Mouse (Mus musculus) ovary, postnatal 14 days (tissue): ENCODE data around the gene Fam163a.
A peak's percentile ranks its signal among the peaks of the same experiment; 100 is the strongest.

Experiments
- DNase-seq: peaks from one replicate; pipeline ENCODE4 v3.0.0; 2022; ENCODE audit warnings: low spot score

The Fam163a gene

GRCm38 (mm10) chr1:156201069-156201468 lies 3.8 kb downstream of the Fam163a start:
- DNase-seq: no peak

GRCm38 (mm10) chr1:156197588-156197987 lies 7.2 kb downstream of the Fam163a start:
- DNase-seq: no peak

GRCm38 (mm10) chr1:156193292-156193691 lies 11.5 kb downstream of the Fam163a start:
- no peak for DNase-seq

GRCm38 (mm10) chr1:156192853-156193252 lies 12.0 kb downstream of the Fam163a start:
- DNase-seq: no peak

- DNase-seq: no peak
Measured at GRCm38 (mm10) chr1:156186646-156187045, 18.2 kb downstream of the Fam163a start.

- DNase-seq: no peak
Measured at GRCm38 (mm10) chr1:156184158-156184571, 20.7 kb downstream of the Fam163a start.

- no peak for DNase-seq
Measured at GRCm38 (mm10) chr1:156183176-156183958, 21.5 kb downstream of the Fam163a start.

GRCm38 (mm10) chr1:156179875-156180274 lies 25.0 kb downstream of the Fam163a start:
- no peak for DNase-seq

GRCm38 (mm10) chr1:156168737-156169136 lies 36.1 kb downstream of the Fam163a start:
- no peak for DNase-seq

- DNase-seq: no peak
Measured at GRCm38 (mm10) chr1:156116770-156117169, 88.1 kb downstream of the Fam163a start.

GRCm38 (mm10) chr1:156113884-156114499 lies 90.8 kb downstream of the Fam163a start:
- no peak for DNase-seq

- DNase-seq: no peak
Measured at GRCm38 (mm10) chr1:156112142-156112541, 92.7 kb downstream of the Fam163a start.

GRCm38 (mm10) chr1:156111728-156112127 lies 93.1 kb downstream of the Fam163a start:
- DNase-seq: no peak

- DNase-seq: no peak
Measured at GRCm38 (mm10) chr1:156111090-156111489, 93.7 kb downstream of the Fam163a start.

GRCm38 (mm10) chr1:156108400-156108799 lies 96.4 kb downstream of the Fam163a start:
- no peak for DNase-seq

- DNase-seq: no peak
Measured at GRCm38 (mm10) chr1:156107424-156107823, 97.4 kb downstream of the Fam163a start.

GRCm38 (mm10) chr1:156105381-156105780 lies 99.4 kb downstream of the Fam163a start:
- DNase-seq: no peak

- no peak for DNase-seq
Measured at GRCm38 (mm10) chr1:156103763-156104162, 101.1 kb downstream of the Fam163a start.

GRCm38 (mm10) chr1:156091811-156092210 lies 113.0 kb downstream of the Fam163a start:
- no peak for DNase-seq

GRCm38 (mm10) chr1:156090042-156090441 lies 114.8 kb downstream of the Fam163a start:
- no peak for DNase-seq

GRCm38 (mm10) chr1:156089561-156089960 lies 115.3 kb downstream of the Fam163a start:
- DNase-seq: no peak

GRCm38 (mm10) chr1:156087586-156087985 lies 117.2 kb downstream of the Fam163a start:
- DNase-seq: no peak

- peak; percentile 31 for DNase-seq
Measured at GRCm38 (mm10) chr1:156085770-156086169, 119.1 kb downstream of the Fam163a start.

GRCm38 (mm10) chr1:156084603-156085002 lies 120.2 kb downstream of the Fam163a start:
- no peak for DNase-seq
